Mouse (Mus musculus): ENCODE data around the gene Adora1. TPM values are rescaled to one million over a fixed set of nuclear protein-coding genes. Genes with fewer than 3 reads are reported as not detected.

Adora1 gene
- not detected for total RNA-seq (2023)

GRCm38 (mm10) chr1:134235391-134235921, at the start of gene Adora1:
Gene Adora1, minus strand, starts transcription at chr1:134235431.

DNA sequence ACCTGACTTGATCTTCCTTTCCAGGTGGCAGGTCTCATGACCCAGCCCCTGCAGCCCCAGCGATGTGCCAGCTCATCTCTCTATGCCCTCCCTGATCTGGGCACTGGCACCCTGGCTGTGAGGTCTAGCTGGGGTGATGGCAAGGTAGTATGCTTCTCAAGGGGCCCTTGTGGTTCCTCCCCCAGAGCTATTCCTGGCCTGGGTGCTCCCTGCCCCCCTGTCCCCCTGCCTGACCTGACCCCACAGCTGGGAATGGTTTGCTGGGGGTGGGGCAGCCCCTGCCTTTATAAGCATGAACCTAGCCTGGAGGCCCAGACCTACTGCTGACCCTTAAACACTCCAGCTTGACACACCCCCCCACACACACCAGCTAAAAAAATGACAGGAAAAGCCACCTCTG, 42.1 kb downstream of the Adora1 start, which contains the start of gene Mybph:
TSS of gene Mybph (plus strand) at position 323 of the 400 bp plus-strand sequence.

DNA sequence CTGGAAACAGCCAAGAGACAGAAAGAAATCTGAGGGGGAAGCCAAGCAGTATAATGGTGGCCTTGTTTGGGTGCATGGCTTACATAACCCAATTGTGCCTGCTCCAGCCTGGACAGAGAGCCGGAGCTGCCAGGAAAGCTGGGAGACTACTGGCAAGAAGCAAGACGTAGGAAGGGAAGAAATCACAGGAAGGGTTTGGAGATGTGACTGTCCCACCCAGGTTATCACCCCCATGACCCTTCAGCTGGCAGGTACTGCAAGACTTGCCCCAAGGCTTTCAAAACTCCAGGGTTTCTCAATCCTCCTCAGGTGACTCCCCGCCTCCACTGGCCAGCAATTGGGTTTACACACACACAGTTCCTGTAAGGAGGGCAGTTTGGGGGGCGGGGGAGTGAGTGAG, 53.2 kb downstream of the Adora1 start, which contains the start of gene Chil1:
TSS of gene Chil1 (plus strand) at position 152 of the 400 bp plus-strand sequence.

Other genes with a start within 250 kb of the Adora1 start
- under 1 TPM in 1 of 2 experiments, not detected in 1; 0.18 TPM for gene Fmod, start 198.2 kb downstream of the Adora1 start, total RNA-seq (2023)
- gene Btg2, start 156.3 kb downstream of the Adora1 start, total RNA-seq (2023) = 100 to 1,000 TPM; 778 to 949 TPM
- gene Chit1, start 124.2 kb downstream of the Adora1 start, total RNA-seq (2023) = 10 to 100 TPM; 33.5 to 35.1 TPM
- gene Chil1, start 53.3 kb downstream of the Adora1 start, total RNA-seq (2023) = 100 to 1,000 TPM; 596 to 624 TPM
- under 1 TPM; 0.44 to 0.46 TPM for gene Mybph, start 42.0 kb downstream of the Adora1 start, total RNA-seq (2023)
- gene Myog, start 54.6 kb upstream of the Adora1 start, total RNA-seq (2023) = not detected
- gene Ppfia4, start 97.5 kb upstream of the Adora1 start, total RNA-seq (2023) = 10 to 100 TPM; 11.4 to 11.9 TPM
- gene Tmem183a, start 126.5 kb upstream of the Adora1 start, total RNA-seq (2023) = 10 to 100 TPM; 43.2 to 64.0 TPM
- gene 4933406M09Rik, start 150.5 kb upstream of the Adora1 start, total RNA-seq (2023) = not detected
- 10 to 100 TPM; 51.7 to 56.4 TPM for gene Cyb5r1, start 170.1 kb upstream of the Adora1 start, total RNA-seq (2023)
- gene Adipor1, start 179.9 kb upstream of the Adora1 start, total RNA-seq (2023) = 100 to 1,000 TPM; 258 to 272 TPM
- 10 to 100 TPM; 25.9 to 26.4 TPM for gene Klhl12, start 220.1 kb upstream of the Adora1 start, total RNA-seq (2023)